Mouse (Mus musculus) B cell, adult 2 months (primary cell): ENCODE data around the gene Spop.
"Not testable (repeated sequence)": the region's sequence is repeated elsewhere in the genome, so short reads cannot be mapped to it uniquely, and the experiment has no call there.

Source experiments
- DNase-seq, 2 experiments: peaks; one replicate each; pipeline ENCODE4 v3.0.0; 2022

The Spop gene

DNA sequence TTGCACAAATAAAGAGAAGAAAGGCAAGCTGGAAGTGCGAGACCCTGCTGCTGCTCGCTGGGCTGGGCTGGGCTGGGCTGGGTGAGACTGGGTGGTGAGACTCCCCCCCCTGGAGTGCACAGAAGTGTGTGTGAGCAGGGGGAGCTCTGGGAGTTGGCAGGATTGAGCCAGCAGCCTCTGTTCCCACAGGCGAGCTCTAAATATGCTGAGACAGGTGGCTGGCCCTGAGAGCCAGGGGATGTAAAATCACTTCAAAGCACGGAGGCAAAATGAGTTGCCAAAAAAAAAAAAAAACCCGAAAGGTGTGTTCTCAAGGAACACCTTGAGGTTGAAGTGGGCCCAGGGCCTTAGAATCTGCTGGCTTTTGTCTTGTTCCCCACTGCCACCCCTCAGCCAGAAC lies 22.1 kb upstream of the Spop start:
- no peak for DNase-seq

DNA sequence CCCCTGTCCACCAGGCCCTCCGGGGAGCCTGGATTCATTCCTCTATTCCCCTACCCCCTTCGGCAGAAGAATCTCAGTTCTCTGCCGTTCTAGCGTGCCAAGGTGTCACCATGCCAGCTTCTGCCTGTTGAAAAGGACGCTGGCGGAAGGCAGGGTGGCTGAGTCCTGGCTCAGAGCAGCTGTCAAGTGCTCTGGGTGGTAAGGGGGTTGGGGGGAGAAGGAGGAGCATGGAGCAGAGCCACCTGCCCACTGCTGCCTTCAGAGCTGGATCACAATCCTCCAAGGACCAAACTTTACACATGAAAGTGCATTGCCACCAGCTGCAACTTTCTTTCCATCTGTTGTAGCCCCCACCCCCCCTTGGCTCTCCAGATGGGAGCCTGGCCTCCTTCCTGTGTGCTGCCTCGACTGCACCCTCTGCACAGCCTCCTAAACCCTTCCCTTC lies 21.6 kb upstream of the Spop start:
- DNase-seq: no peak

DNA sequence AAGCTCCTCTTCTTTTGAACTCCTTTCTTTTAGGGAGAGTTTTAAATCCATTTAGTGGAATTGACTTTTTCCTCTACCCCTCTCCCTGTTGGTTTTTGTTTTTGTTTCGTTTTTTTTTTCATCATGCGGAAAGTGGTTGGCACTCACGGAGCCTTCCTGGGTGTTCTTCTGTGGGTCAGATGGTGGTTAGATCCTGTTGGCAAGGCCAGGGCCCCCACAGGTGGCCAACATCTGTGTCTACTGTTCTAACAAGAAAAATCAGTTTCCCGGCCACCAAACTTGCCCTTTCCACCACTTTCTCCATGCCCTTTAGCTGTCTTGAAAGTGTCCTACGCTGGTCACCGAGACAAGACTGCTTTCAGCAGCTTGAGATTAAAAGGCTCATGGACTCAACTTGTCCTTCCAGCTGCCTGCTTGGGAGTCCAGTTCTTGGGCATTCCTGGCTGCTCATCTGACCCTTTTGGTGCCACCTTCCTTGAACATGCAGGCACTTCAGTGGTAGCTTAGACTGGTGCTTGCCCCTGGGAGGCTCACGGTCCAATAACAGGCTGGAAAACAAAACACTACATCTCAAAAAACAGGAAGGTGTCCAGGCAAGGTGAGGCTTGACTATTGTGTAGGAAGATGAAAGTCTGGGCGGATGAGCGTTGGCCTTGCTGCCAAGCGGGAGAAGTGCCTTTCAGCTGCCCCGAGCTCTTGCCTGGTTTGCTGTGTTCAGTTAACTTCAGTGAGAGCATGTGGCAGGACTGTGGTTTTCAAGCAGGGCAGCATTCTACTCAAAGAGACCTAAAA lies 21.0 kb upstream of the Spop start:
- DNase-seq: no peak

DNA sequence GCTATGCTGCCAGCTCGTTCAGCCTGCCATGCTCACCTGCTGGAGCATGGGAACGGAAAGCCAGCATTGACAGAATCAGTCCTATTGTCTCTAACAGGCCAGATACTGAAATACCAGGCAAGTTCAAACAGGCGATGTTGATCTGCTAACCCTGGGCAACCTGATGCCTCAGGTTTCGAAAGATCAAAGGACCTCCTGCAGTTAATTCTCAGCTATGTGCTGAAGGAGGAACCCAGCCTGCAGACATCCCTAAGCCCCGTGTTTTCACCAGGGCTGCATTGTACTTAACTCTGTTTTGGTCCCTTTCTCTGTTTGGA lies 20.4 kb upstream of the Spop start:
- no peak for DNase-seq

DNA sequence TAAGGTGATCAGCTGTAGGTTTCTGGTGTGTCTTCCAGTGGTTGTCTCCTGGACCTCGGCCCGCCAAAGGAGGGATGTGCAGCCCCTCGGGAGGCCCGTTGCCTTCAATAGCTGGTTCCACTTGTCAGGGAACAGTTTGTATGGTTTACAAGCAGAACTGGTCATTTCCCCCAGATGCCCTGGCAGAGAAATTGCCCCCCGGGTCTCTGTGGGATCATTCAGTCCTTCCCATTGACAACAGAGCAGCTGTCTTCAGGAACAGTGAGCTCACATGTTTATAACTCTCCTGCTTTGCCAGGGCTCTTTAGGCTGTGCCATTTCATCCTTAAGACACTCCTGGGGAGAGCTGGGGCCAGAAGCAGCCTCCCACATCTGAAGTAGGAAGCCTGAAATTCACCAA lies 19.8 kb upstream of the Spop start:
- no peak for DNase-seq

DNA sequence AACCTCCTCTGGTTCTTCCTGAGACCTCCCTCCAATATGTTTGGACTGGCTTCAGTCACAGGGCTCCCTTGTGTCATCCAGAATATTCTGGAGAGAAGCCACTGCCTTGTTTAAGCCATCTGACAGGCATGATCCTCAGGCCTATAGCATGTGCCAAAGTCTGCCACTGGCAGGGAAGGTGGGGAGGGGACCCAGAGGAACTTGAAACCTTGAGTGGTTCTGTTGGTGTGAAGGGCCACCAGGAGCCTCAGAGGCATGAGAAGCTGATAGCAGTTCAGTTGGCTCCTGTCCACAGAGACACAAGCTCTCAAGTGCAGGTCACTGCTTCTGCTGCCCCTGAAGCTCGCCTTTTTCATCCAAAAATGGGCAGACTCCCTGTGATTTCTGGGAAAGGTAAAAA lies 17.3 kb upstream of the Spop start:
- DNase-seq: no peak

DNA sequence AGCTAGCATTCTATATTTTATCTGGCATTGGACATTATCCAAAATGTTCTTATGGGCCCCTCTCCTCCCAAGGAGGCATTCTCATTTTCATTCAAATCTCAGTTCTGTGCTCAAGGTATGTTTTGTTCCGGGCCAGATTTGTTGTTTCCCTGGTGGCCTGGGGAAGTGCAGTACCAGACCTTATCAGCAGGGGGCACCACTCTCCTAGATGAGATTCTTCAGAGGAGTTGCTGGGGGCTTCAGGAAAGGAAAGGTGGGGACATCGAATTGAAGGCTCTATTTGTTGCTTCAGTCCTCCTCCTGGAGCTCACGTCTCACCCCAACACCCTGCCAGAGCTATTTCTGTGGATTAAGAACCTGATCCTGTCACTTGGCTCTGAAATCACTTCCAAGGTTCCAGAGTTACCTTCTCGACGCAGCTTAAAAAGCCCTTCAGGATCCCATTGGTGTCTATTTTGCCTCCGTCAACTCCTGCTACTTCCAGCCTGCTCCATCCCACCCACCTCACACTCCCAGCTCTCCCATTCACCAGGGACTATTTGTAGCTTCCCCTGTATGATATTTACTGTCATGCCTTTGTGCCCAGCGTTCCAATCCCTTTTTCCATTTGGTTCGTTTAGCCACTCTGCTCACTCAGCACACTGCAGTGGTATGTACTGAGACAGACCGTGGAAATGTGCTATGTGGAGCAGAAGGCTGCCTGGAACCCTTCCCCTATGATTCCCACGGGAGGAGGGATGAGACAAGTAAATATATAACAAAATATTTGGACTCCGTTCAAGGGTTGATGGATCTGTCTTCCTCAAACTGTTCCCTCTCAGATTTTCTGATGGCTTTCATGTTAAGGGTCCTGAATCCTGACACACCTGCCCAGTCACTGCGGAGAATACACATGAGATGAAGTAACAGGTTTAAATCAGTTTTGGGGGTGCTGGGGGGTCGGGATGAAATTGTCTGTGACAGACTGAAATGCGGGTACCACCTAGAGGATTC lies 15.7 kb upstream of the Spop start:
- peak; percentile 88 to 90 for DNase-seq

DNA sequence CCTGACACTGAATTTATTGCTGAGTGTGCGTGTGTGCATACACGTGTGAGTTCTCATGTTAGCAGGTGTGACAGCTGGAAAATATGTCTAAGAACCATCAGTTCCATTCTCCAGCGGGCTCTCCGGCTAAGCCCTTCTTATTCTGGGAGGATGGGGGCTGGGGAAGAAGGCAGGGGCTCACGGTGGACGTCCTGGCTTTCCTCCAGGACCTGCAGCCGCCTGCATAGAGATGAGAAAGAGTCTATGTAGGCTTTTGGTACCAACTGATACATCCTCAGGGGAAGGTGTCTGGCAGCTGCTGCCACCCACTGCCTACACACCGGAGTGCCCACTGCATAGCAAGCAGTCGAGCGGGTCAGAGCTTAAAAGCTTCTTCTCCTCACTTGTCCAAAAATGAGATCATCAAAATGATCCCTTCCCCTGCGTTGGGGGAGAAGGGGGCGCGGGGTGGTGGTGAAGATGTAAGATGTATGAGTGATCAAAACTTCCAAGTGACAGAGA lies 14.3 kb upstream of the Spop start:
- DNase-seq: no peak

DNA sequence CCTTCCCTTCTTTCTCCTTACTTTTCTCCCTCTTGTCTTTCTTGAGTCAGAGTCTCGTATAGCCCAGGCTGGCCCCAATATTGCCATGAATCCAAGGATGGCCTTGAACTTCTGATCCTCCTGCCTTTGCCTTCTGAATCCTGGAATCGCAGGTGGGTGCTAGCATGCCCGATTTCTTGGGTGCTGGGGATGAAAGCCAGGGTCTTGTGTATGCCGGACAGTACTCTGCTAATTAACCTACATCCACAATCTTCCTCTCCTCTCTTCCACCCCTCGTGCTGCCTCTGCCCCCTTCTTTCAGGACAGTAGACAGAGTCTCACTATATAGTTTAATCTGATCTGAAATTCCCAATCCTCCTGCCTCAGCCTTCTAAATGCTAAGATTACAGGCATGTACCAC lies 12.3 kb upstream of the Spop start:
- DNase-seq: no peak

DNA sequence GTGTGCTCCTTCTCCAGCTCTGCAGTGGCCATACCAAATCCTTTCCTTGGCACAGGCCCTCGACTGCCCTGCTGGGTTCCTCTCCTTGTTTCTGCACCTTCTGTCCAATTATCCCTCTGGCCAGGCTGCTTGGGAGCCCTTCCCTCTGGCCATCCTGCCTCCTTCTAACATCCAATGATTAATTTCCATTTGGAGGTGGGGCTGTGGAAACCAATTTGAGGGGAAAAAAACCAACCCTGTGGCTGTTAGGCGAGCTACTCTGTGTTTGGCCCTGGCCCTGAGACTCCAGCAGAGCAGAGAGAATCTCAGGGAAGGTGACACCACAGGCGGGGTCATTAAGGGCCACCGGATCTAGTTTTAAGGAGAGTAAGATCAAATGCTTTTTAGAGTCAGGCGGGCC lies 11.7 kb upstream of the Spop start:
- DNase-seq: no peak

DNA sequence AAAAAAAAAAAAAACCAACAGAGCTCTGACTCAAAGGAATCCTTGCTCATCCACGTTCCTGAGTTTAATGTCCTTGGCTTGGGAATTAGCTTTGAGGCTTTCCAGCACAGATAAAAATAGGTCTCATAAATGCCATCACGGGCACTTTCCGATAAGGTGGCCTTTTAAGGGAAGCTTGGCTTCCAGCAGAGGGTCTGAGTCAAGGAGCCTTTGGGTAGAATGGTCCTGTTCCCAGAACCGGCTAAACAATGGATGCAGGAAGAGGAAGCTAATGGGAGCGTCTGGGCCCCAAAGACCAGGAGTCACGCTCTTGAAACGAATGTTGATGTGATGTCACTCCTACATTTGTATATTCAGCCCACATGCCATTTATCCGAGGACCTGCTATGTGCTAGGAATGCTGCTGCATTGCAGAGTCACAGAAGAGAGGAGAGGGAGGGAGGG lies 11.2 kb upstream of the Spop start:
- DNase-seq: no peak

DNA sequence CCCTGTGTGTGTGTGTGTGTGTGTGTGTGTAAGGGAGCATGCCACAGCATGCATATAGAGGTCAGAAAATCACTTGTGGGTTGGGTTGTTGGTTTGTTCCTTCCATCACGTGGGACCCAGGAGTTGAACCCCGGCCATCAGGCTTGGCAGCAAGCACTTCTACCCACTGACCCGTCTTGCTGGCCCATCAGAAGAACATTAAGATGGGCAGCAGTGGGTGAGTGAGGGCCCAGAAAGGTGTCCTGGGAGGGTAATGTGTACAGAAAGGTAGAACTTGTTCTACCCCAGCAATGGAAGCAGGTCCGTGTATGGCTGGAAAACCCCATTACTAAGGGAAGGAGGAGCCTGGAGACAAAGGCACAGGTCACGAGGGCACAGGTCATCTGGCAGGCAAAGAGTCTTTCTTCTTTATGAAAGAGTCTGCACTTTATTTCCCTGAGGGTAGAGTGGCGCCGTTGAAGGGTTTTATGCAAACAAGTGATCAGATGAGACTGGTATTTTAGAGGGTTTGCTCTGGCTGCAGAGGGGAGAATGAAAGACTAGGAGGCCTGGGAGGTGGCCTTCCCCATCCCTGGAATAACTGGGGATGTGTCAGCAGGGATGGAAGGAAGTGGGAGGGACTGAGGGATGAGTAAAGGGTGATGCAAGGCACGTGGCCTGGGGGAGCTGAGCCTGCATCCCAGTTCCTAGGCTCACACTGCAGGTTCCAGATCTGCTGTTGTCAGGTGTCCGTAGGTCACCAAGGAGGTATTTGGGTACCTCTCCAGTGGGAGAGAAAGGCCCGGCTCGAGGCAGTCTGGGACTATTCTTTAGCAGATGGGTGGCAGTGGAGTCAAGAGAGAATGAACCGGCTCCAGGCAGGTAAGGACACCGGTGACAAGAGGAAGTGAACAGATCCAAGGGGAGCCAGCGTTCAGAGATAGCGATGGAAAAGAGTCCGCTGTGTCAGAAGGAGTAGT lies 10.2 kb upstream of the Spop start:
- no peak for DNase-seq

DNA sequence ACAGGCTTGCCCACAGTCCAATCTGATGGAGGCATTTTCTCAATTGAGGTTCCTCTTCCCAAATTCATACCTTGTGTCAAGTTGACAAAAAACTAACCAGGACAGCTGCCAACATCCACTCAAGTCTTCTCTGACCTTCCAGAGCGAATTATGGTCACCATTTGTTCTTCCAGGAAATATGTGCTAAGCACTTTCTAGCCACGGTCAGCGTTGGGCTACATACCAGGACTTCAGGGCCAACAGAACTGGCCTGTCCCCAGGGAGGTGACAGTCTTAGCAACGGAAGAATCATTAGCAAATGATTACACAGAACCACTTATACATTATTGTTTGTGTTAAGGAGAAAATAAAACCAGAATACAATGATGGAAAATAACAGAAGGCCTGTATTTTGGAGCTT lies 8.1 kb upstream of the Spop start:
- no peak for DNase-seq

DNA sequence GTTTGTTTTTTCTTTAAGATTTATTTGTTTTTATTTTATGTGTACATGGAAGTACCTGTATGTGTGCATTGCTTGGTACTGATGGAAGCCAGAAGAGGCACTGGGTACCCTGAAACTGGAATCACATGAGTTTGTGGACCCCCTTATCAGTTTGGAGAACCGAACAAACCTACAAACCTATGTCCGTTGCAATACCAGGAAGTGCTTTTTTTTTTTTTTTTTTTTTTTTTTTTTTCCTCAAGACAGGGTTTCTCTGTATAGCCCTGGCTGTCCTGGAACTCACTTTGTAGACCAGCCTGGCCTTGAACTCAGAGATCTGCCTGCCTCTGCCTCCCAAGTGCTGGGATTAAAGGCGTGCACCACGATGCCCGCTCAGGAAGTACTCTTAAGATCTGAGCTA lies 7.5 kb upstream of the Spop start:
- DNase-seq: not testable (repeated sequence)

DNA sequence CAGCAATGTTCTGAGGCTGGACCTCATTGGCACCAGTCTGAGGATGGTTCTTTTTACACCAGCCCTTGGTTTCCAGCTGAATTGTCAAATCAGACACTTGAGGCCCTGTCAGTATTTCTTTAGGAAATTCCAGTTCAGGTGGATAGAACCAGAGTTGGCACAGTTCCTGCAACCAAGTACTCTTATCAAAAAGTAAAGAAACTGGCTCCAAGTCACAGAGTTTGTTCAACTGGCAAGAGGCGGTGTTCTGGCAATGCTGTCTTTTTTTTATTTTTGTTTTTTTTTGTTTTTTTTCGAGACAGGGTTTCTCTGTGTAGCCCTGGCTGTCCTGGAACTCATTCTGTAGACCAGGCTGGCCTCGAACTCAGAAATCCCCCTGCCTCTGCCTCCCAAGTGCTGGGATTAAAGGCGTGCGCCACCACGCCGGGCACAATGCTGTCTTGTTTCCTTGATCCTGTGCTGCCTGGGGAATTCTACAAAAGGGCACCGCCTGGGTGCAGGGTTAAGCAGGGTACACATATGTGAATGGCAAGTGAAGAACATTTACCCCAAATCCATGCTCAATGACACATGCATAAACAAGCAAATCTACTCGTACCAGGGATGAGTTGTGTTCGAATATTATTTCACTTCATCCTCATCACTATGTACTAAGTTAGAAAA lies 4.3 kb upstream of the Spop start:
- no peak for DNase-seq

DNA sequence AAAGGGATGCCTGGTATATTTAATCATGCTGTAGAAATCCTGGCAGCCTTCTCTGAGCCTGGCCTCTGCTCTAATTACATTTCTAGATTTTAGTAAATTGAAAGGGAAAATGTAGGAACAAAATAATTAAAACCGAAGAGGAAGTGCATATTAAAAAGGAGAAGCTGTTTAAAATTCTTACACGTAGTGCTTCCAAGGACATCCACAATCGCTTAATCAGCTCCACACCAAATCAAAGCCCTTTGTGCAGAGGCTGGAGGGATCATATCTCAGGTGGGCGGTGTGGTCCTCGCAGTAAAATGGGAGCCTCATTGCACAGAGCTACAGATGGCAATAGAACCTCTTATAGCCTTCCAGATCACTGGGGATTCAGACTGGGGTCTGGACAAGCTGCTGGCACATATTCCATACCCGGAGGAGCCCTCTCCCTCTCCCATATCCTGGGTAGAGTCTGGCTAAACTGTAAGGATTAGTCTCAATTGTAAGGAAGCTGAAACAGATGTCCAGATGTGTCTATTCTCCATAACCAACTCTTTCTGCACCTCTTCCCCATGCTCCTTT lies 2.3 kb upstream of the Spop start:
- no peak for DNase-seq

DNA sequence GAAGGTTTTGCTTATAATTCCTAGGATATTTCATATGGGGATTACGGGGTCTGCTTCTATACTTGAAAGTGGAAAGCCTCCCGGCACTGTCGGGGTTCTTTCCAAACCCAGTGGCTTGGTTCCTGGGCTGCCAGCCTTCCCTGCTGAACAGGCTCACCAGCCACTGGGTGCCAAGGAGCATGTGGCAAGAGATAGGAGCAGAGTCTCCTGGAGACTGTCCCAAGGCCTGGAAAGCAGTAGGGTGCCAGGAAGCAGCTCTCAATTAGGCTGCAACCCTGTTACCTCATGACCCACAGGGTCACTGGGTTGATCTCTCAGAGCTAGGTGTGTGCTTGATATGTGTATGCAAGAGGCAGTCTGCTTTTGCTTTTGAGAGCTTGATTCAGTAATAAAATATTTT lies 1.3 kb upstream of the Spop start:
- DNase-seq: no peak

DNA sequence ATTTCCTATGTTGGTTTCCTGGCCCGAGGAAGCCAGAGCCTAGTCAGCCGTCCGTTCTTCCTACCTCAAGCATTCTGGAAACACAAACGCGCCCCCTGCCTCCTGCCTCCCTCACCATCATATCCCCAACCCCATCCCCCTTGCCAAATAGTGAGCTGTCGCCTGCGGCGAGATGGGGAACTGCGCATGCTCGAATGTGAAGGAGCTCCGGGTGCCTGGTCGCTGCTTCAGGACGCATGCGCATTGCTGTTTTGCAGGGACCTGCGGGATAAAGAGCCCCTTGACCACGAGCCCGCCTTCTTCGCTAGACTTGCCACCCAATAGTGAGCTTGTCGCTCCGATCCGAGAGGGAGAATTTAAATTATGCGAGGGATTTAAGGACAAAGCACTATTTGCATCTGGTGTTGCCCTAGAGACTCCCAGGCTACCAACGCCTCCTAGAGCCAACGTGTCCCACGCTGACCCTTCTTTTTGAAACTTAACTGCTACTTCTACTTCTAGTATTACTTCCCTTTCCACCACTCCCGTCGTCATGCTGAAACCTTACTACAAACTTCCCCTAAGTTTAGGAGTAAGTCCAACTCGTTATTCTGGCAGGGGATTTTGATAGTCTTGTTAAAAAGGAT lies 769 bp downstream of the Spop start:
- DNase-seq: peak; percentile 88 to 89

DNA sequence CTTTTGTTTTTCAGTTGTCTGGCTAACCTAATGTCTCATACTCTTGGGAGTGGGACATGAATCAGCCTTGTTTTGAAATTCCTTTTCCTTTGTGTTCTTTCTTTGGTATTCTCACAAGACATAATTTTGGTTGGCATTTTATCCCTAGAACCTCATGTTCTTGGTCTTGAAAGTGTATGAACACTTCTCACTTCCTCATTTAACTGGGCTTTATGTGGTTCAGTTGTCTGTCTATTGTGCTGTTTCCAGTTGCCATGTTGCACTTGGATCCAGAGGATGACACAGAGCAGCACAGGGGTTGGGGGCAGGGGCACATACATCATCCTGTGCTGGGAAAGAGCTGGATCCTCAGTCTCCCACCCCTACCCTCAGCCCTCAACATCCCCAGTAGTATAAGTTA lies 2.1 kb downstream of the Spop start:
- DNase-seq: peak; percentile 42 to 45

DNA sequence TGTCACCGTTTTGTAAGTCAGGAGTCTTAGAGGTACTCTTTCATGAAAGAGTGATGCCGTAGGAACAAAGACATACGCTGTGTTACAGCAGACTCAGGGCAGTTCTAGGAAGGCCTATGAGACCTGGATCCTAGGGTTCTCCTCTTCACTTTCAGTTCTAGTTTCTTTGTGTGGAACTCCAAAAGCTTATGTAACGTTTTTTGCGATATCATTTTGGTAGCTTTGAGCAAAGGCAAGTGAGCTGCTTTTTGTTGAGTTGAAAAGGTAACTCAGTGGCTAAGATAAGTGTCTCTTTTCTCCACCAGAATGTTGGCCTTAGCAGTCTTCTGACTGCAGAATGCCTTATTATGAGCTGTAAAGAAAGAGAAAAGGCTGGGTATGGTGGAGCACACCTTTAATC lies 3.5 kb downstream of the Spop start:
- DNase-seq: no peak

DNA sequence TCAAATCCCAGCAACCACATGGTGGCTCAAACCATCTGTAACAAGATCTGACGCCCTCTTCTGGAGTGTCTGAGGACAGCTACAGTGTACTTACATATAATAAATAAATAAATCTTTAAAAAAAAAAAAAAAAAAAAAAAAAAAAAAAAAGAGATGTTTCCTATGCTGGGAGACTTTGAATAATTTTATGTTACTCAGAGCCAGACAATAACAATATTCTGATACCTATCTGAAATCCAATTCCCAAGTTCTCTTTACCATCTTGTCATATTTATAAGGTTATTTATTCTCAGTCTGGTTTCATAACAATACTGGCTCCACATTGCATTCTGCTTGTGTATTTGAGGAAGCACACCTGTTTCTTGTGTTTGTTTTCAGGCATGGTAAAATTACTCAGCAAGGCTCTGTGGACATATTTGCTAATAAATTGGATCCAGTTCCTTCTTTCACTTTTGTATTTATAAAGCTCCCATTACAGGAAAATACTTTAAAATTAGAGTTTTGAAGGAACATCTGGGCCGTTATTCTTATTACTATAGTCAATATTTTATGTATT lies 7.1 kb downstream of the Spop start:
- no peak for DNase-seq
